Mouse (Mus musculus): Measurements from ENCODE around the gene Mmp11.

- no peak for TF ChIP-seq EP300 (IDR thresholded peaks at IDR 0.05; ENCODE audit: insufficient read depth, low read depth, low read length)
- no peak for TF ChIP-seq POLR2A (IDR thresholded peaks at IDR 0.05; ENCODE audit: insufficient read depth, low read depth, low read length)
- TF ChIP-seq CTCF (IDR thresholded peaks at IDR 0.05), result no peak
Measured at GRCm38 (mm10) chr10:75880771-75881577, 55.3 kb downstream of the Mmp11 start.

Measured in heart, adult 2 months (tissue).